Mouse (Mus musculus) olfactory bulb, adult 2 months (tissue): ENCODE data around the gene Ttc28. TPM values are rescaled to one million over a fixed set of nuclear protein-coding genes. Genes with fewer than 3 reads are reported as not detected.

Source experiments
- H3K27ac ChIP-seq: fragments of 200-500 bp; 2 replicates; pipeline ENCODE4 v1.5.1; 2012; ENCODE audit warnings: low read depth, low read length; ENCODE audit not compliant: insufficient read depth
- H3K4me1 ChIP-seq: fragments of 200-500 bp; 2 replicates; pipeline ENCODE4 v1.6.1; 2012; ENCODE audit warnings: low read length; ENCODE audit not compliant: control insufficient read depth, insufficient read depth
- H3K4me3 ChIP-seq: fragments of 200-500 bp; 2 replicates; pipeline ENCODE4 v1.5.1; 2012; ENCODE audit warnings: mild to moderate bottlenecking, low read depth, low read length, moderate library complexity; ENCODE audit not compliant: insufficient read depth
- CTCF ChIP-seq: fragments of 200-500 bp; IDR thresholded peaks from 2 replicates; pipeline ENCODE4 v1.5.1; 2012; ENCODE audit warnings: low read depth, mild to moderate bottlenecking, low read length, moderate library complexity; ENCODE audit not compliant: insufficient read depth
- POLR2A ChIP-seq: fragments of 200-500 bp; IDR thresholded peaks from 2 replicates; pipeline ENCODE4 v1.6.1; 2012; ENCODE audit warnings: mild to moderate bottlenecking, low read depth, low read length, moderate library complexity; ENCODE audit not compliant: insufficient read depth
- WGBS: fragments of 180-500 bp; shearing (Covaris S2); methylation state at CpG from one replicate; pipeline ENCODE4 v1.1.7; 2018; 5-methylcytosine and 5-hydroxymethylcytosine counted together
- polyA plus RNA-seq: library from polyadenylated mRNA; stranded (reverse); fragments of >200 nt; gene quantifications from 2 replicates; pipeline ENCODE4 v1.2.4, GENCODE M21; 2012; ENCODE audit warnings: low replicate concordance; ENCODE audit not compliant: missing spikeins, insufficient read depth, insufficient read length

Ttc28 gene
- polyA plus RNA-seq, 1 experiment = not detected

DNA sequence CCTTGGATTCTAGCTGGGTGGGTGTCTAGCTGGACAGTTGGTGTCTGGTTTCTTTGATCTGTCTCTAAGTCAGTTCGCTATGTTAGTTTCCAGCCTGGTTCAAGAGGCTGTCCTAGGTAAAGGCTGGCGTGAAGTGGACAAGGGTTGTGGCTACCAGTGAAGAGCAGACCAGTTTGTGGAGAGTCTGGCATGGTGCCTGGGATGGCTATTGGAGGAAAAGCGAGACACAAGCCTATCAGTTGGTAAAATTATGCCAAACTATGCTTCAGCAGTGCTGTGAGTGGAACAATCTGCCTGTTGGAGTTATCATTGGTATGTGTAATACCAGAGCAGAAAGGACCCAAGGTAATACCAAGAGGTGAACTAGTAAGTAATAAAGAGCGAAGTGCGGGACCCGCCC lies 166.8 kb downstream of the Ttc28 start:
- Histone ChIP-seq H3K4me3 (no peak overlapping the region), H3K27ac (no peak overlapping the region), H3K4me1 (peaks cover 10% of the 10 kb centered on the region; the same call in 1 of the 2 replicates)
- TF ChIP-seq CTCF = no peak
- WGBS = 93% methylated on average over 6 of the region's 6 CpGs

- TF ChIP-seq CTCF (no peak), POLR2A (no peak)
- H3K4me3 ChIP-seq = no peak overlapping the region
- H3K27ac ChIP-seq = no peak overlapping the region
- 39% methylated on average over 14 of the region's 14 CpGs for WGBS
- peaks cover 10% of the 10 kb centered on the region; the same call in 1 of the 2 replicates for H3K4me1 ChIP-seq
Measured at GRCm38 (mm10) chr5:111046841-111047476, 167.4 kb downstream of the Ttc28 start.

- Histone ChIP-seq H3K27ac (no peak overlapping the region), H3K4me3 (no peak overlapping the region), H3K4me1 (peaks cover 10% of the 10 kb centered on the region; the same call in 1 of the 2 replicates)
- 83% methylated on average over 5 of the region's 5 CpGs for WGBS
- TF ChIP-seq CTCF (no peak), POLR2A (no peak)
Measured at GRCm38 (mm10) chr5:111048036-111048435, 168.4 kb downstream of the Ttc28 start.

- 90% methylated on average over 4 of the region's 4 CpGs for WGBS
- Histone ChIP-seq H3K27ac (no peak overlapping the region), H3K4me1 (peaks cover 9% of the 10 kb centered on the region), H3K4me3 (no peak overlapping the region)
- TF ChIP-seq CTCF (no peak), POLR2A (no peak)
Measured at GRCm38 (mm10) chr5:111049584-111049983, 170.0 kb downstream of the Ttc28 start.

GRCm38 (mm10) chr5:111050135-111050534 lies 170.5 kb downstream of the Ttc28 start:
- peaks cover 7% of the 10 kb centered on the region for H3K4me1 ChIP-seq
- WGBS = 60% methylated on average over 9 of the region's 9 CpGs
- H3K4me3 ChIP-seq = no peak overlapping the region
- TF ChIP-seq POLR2A (no peak), CTCF (no peak)
- no peak overlapping the region for H3K27ac ChIP-seq

DNA sequence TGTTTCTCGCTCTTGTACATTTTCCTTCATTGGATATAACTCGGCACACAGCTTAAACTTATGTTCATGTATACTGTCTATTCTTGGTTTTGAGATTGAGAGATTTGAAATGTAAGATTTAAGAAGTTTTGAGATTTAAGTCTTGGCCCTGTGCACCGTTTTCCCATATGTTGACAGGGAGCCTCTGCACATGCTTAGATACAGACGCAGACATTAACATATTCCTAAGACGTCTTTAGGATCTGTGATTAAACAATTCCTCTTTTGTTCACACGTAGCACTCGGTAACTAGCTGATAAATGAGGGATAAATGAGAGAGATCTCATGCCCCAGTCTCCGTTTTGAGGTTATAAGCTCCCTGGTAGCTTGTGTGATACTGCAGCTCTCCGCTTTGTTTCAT lies 174.8 kb downstream of the Ttc28 start:
- Histone ChIP-seq H3K4me3 (no peak overlapping the region), H3K4me1 (peaks cover 21% of the 10 kb centered on the region), H3K27ac (no peak overlapping the region)
- 71% methylated on average over 9 of the region's 9 CpGs for WGBS
- TF ChIP-seq CTCF (no peak), POLR2A (no peak)

- Histone ChIP-seq H3K27ac (no peak overlapping the region), H3K4me3 (peak overlapping the region; percentile 32), H3K4me1 (peaks cover 24% of the 10 kb centered on the region)
- TF ChIP-seq POLR2A = no peak
- TF ChIP-seq CTCF = no peak
- 21% methylated on average over 17 of the region's 17 CpGs for WGBS
Measured at GRCm38 (mm10) chr5:111054848-111055428, 175.3 kb downstream of the Ttc28 start.

DNA sequence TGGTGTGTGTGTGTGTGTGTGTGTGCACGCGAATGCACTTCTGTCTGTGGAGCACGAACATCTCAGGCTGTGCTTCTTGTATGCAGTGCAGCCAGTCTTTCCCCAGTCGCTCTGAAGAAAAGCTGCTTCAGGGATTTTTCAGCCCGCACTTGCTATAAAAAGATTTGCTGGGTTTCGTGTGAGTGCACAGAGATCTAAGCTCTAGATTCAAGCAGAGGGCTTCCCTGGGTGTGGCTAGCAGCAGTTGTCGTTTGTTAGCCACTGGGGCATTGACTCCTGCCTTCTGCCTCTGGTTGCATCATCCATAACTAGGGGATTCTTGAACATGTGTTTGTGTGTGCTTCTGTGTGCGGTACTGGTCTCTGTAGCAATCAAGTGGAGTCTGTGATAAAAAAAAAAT lies 175.9 kb downstream of the Ttc28 start:
- Histone ChIP-seq H3K4me1 (peaks cover 25% of the 10 kb centered on the region), H3K4me3 (peak overlapping the region; percentile 32), H3K27ac (no peak overlapping the region)
- WGBS = 21% methylated on average over 8 of the region's 8 CpGs
- TF ChIP-seq CTCF (no peak), POLR2A (no peak)

- TF ChIP-seq POLR2A (no peak), CTCF (no peak)
- peaks cover 25% of the 10 kb centered on the region for H3K4me1 ChIP-seq
- no peak overlapping the region for H3K4me3 ChIP-seq
- WGBS = 85% methylated on average over 7 of the region's 7 CpGs
- no peak overlapping the region for H3K27ac ChIP-seq
Measured at GRCm38 (mm10) chr5:111057084-111057483, 177.5 kb downstream of the Ttc28 start.
